Mouse (Mus musculus): ENCODE data around the gene Cd207. TPM values are rescaled to one million over a fixed set of nuclear protein-coding genes. Genes with fewer than 3 reads are reported as not detected.
"Not testable (repeated sequence)": the region's sequence is repeated elsewhere in the genome, so short reads cannot be mapped to it uniquely, and the experiment has no call there.

The Cd207 gene
- polyA plus RNA-seq, 1 experiment = 0.06 TPM

DNA sequence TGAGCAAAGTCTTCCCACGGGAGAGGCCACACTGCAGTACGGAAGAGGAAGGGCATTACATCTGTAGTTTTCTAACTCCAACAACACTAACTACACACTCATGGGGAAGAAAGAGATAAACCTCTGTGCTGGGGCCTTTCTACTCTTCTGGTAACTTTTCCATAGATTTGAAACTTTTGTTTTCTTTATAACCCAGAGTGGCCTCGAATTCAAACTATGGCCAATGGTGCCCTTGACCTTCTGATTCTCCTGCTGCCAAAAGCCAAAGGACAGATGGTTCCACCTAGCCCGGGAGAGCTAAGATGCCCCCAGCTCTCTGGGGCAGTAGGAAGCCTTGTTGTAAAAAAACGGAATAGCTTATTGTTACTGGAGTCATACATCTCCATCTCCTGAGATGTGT, 22.3 kb upstream of the Cd207 start:
- no peak for DNase-seq (ENCODE audit: extremely low spot score in 1 of 2, low spot score in 1 of 2)

DNA sequence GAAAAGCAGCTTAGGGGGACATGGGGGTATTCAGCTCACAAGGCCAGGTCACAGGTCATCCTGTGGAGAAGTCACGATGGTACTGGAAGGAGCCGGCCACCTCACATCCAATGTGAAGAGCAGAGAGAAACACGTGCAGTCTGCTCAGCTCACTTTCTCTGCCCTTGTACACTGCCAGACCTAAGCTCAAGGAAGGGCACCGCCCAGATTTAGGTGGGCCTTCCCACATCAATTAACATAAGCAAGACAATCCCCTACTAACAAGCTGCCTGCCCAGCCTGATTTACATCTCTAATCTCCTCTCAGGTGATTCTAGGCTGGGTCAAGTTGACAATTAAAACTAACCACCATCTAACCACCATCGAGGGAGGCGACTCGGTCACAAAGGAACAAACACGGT, 20.3 kb upstream of the Cd207 start:
- no peak for DNase-seq (ENCODE audit: extremely low spot score in 1 of 2, low spot score in 1 of 2)

GRCm38 (mm10) chr6:83696684-83697083, 19.0 kb upstream of the Cd207 start:
- DNase-seq (ENCODE audit: extremely low spot score in 1 of 2, low spot score in 1 of 2) = no peak

- no peak for DNase-seq (ENCODE audit: extremely low spot score in 1 of 2, low spot score in 1 of 2)
Observed at GRCm38 (mm10) chr6:83695731-83696130, 18.1 kb upstream of the Cd207 start.

- peak in 1 of 2 experiments; percentile 71 for DNase-seq (ENCODE audit: extremely low spot score in 1 of 2, low spot score in 1 of 2)
Observed at GRCm38 (mm10) chr6:83693835-83694234, 16.2 kb upstream of the Cd207 start.

- no peak for DNase-seq (ENCODE audit: extremely low spot score in 1 of 2, low spot score in 1 of 2)
Observed at GRCm38 (mm10) chr6:83692962-83693361, 15.3 kb upstream of the Cd207 start.

DNA sequence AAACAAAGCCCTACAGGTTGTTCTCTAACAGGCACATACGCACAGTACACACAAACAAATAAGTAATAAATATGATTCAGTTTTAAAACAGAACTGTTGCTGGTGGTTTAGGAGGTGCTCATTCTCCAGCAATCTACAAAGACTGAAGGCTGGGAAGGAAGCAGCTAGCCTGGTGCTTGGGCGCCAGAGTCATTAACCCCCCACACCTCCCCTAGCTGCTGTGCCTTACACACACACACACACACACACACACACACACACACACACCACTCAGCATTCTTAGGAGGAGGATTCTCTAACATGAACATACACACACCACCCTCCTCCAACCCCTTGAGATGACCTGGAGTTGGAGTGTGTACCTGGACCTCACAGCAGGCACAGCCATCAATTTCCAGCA, 13.3 kb upstream of the Cd207 start:
- no peak for DNase-seq (ENCODE audit: extremely low spot score in 1 of 2, low spot score in 1 of 2)

- DNase-seq (ENCODE audit: extremely low spot score in 1 of 2, low spot score in 1 of 2) = peak in 1 of 2 experiments; percentile 28
Observed at GRCm38 (mm10) chr6:83690277-83690676, 12.6 kb upstream of the Cd207 start.

- no peak for DNase-seq (ENCODE audit: extremely low spot score in 1 of 2, low spot score in 1 of 2)
Observed at GRCm38 (mm10) chr6:83689374-83689773, 11.7 kb upstream of the Cd207 start.

GRCm38 (mm10) chr6:83673395-83673794, 4.3 kb downstream of the Cd207 start:
- peak; percentile 42 to 91 for DNase-seq (ENCODE audit: extremely low spot score in 1 of 2, low spot score in 1 of 2)

DNA sequence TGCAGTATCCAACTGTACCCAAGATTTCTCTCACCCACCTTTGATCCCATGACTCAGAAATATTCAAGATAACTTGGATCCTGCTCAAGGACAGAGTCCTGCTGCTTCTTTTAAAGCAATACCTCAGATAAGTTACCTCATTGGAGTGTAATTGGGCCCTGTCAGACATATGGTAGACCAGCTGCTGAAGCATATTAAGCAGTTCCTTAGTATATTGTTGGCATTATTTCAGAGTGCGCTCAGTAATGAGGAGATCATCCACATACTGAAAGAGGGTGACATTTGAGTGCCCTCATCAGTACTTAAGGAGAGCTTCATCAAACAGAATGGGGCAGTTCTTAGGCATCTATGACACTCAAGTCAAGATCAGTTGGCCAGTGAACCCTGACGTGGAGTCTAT, 12.6 kb downstream of the Cd207 start:
- no peak for DNase-seq (ENCODE audit: extremely low spot score in 1 of 2, low spot score in 1 of 2)

DNA sequence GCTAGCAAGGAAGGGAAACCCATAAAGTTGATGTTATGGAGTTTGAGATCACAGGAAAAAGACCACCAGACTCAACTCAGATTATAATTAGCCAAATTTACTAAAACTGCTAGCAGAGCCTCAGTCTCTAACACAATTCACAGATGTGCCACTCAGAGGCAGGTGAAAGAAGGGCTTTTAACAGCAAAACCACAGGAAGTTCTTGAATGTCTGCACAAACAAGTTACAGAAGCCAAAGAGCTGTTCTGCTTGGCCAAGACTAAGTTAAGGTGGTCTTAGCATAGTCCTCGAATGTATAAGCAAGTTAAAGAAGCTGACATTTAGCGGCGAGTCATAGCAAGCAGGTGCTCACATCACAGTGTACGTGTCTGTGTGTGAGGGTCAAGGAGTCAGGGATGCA, 16.8 kb downstream of the Cd207 start:
- DNase-seq (ENCODE audit: extremely low spot score in 1 of 2, low spot score in 1 of 2) = no peak

- DNase-seq (ENCODE audit: extremely low spot score in 1 of 2, low spot score in 1 of 2) = no peak
Observed at GRCm38 (mm10) chr6:83656087-83656486, 21.6 kb downstream of the Cd207 start, which contains the start of gene Clec4f. Gene Clec4f (minus strand): TSS chr6:83656187.

DNA sequence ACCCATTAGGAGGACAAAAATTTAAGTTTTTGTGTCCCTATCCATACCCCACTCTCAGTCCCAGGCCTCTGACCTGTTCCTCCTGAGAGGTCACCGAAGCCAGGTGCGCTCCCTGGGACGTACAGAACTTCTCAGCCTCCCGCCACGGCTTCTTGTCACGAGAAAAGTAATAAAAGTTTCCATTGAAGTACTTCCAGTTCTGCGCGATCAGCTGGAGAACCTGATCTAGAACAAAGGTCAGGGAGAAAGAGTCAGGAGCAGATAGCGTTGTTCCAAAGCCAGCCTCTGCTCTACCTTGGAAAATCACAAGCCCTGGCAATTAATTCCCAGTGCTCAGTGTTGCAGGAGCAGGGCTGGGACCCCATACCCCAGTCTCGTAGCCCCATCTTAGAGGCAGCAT, 30.9 kb downstream of the Cd207 start:
- DNase-seq (ENCODE audit: extremely low spot score in 1 of 2, low spot score in 1 of 2) = no peak

- no peak for DNase-seq (ENCODE audit: extremely low spot score in 1 of 2, low spot score in 1 of 2)
Observed at GRCm38 (mm10) chr6:83635329-83635728, 42.3 kb downstream of the Cd207 start.

DNA sequence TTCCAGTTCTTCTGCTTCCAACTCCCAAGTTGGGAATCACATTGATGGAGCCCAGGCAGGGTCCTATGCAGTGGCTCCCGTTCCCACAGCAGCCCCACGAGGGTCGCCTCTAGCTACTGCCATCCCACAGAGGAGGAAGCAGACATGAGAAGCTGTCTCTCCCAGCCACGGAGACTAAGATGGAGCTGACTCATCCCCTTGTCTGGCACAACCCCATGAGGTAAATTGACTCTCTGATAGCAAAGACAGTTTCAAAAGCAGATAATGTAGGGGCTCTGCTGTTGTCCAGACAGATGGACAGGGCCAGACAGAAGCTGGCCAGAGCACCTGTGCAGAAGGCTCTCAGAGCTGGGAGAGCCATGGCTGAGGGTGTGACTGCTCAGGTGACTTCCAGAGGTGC, 43.0 kb downstream of the Cd207 start:
- DNase-seq (ENCODE audit: extremely low spot score in 1 of 2, low spot score in 1 of 2) = not testable (repeated sequence)

GRCm38 (mm10) chr6:83634106-83634505, 43.6 kb downstream of the Cd207 start:
- DNase-seq (ENCODE audit: extremely low spot score in 1 of 2, low spot score in 1 of 2) = not testable (repeated sequence)

DNA sequence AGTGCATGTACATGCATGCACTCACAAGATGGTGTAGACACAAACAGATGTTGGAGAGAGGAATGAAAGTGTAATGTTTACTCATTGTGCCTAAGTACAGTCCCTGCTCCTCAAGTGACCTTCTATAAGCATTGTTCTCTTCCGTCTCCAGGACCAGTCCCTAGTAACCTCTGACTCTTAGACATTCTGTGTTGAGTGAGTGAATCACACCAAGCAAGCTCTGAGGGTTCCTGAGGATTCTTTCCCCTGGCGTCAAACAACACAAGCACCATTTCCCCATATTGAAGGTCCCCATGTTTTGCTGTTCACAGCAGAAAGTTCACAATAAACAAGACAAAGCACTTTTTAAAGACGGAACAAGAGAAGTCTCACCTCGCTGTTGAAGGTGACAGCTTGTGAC, 45.8 kb downstream of the Cd207 start:
- DNase-seq (ENCODE audit: extremely low spot score in 1 of 2, low spot score in 1 of 2) = no peak

DNA sequence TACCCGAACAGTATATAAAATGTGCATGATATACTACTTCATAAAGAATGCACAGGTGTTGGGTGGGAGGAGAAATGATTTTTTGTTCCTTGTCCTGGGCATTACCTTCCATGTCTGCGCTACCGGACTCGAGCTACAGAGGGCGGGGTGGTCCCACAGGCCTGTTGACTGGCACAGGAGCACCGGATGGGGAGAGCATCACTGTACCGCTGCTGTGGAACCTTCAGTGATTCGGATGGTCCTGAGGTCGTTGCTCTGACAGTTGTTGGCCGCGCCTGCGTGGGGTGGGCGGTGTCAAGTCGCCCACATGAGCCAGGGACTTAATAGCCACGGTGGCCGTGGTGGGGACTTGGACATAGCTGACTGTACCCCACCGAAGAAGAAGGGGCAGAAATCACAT, 50.9 kb downstream of the Cd207 start:
- DNase-seq (ENCODE audit: extremely low spot score in 1 of 2, low spot score in 1 of 2) = no peak

All from frontal cortex, adult 2 months (tissue).